Comparison of ENCODE assay signal across 8 mouse cellular contexts in the genomic region with DNA sequence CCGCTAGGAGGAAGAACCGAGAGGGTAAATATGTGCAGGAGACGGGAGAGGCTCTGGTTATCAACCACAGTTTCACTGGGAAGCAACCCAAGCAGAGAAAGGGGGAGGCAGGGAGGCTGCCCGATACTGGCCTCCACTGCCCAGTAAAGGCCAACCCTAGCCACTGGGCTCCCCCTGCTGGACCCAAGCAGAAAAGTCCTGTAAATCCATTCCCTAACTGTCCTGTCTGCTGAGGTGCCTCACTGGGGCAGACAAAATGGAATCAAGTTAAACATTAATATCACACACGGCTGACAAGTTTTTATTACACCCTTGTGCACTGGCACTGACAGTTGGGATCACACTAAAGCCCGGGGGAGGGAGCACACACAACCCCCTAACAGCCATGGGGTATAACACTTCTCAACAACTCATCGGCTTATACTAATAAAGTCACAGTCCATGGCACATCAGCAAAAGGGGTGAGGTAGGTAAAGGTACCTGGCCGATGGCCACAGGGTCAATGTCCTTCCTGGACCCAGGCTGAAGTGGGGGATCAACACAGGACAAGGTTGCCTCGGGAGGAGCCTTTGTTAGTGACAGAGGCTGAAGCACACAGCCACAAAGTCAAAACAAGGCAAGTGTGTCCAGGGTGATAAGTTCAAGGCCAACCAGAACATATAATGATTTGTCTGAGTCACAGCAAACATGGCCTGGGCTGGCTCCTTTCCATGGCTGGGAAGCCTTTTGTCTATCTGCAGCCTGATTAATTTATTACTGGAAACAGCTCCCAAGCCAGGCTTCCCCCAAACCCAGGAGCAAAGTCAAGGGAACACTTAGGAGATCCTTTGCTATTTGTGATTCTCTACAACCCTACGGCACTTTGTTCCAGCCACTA. TPM values are rescaled to one million over a fixed set of nuclear protein-coding genes. Genes with fewer than 3 reads are reported as not detected.
A peak's percentile ranks its signal among the peaks of the same experiment; 100 is the strongest.
DNase-seq lines count a peak whose midpoint lies in the region; ATAC-seq and TF ChIP-seq lines count a peak whose summit lies in the region.

No protein-coding gene starts in this region.

- H3K9ac ChIP-seq in hindbrain, postnatal 0 days (replicated peaks; ENCODE audit: low read length): no peak overlapping the region
- H3K9ac ChIP-seq in hindbrain, embryonic 14.5 days: no peak overlapping the region
- no peak overlapping the region for H3K9ac ChIP-seq in intestine, postnatal 0 days (ENCODE audit: low read depth, low read length)
- H3K9ac ChIP-seq in lung, embryonic 14.5 days: no peak overlapping the region

- no peak overlapping the region for H3K4me2 ChIP-seq in hindbrain, postnatal 0 days (ENCODE audit: low read depth, low read length)
- H3K4me2 ChIP-seq in hindbrain, embryonic 14.5 days (replicated peaks): no peak overlapping the region
- peak overlapping the region; percentile 24; the same call in 1 of the 2 replicates for H3K4me2 ChIP-seq in intestine, postnatal 0 days (replicated peaks; ENCODE audit: low read depth)
- no peak overlapping the region for H3K4me2 ChIP-seq in lung, embryonic 14.5 days

- no peak for DNase-seq in hindbrain, postnatal 0 days (ENCODE audit: low spot score)
- DNase-seq in hindbrain, embryonic 14.5 days (ENCODE audit: low spot score): no peak
- peak; percentile 86 to 93 for DNase-seq in adrenal gland, adult (ENCODE audit: inconsistent age in 2 of 2, low spot score in 1 of 2)
- DNase-seq in lung, embryonic 14.5 days: peak; percentile 77
- DNase-seq in spleen, postnatal 36 days (ENCODE audit: low spot score in 2 of 2): peak; percentile 26 to 50
- DNase-seq in layer of hippocampus, postnatal 25 days (ENCODE audit: extremely low spot score in 1 of 2, low spot score in 1 of 2): no peak

- no peaks in the 10 kb centered on the region for H3K9me3 ChIP-seq in hindbrain, postnatal 0 days (ENCODE audit: low read length)
- H3K9me3 ChIP-seq in hindbrain, embryonic 14.5 days (ENCODE audit: control insufficient read depth, low read length): no peaks in the 10 kb centered on the region
- no peaks in the 10 kb centered on the region for H3K9me3 ChIP-seq in intestine, postnatal 0 days (ENCODE audit: control insufficient read depth)
- no peaks in the 10 kb centered on the region for H3K9me3 ChIP-seq in lung, embryonic 14.5 days (ENCODE audit: low read depth, low read length)

- no peak for ATAC-seq in hindbrain, postnatal 0 days
- no peak for ATAC-seq in hindbrain, embryonic 14.5 days (ENCODE audit: low FRiP score)
- ATAC-seq in erythroid progenitor cell, adult 5-6 weeks (replicated peaks; ENCODE audit: low FRiP score, poor library complexity, severe bottlenecking): peak; percentile 64
- ATAC-seq in intestine, postnatal 0 days: peak; percentile 76
- ATAC-seq in lung, embryonic 14.5 days (ENCODE audit: insufficient read depth): peak; percentile 65

- no peaks in the 10 kb centered on the region for H3K36me3 ChIP-seq in hindbrain, postnatal 0 days (ENCODE audit: insufficient read depth, low read length)
- no peaks in the 10 kb centered on the region for H3K36me3 ChIP-seq in hindbrain, embryonic 14.5 days (replicated peaks; ENCODE audit: control insufficient read depth, insufficient read depth)
- peaks cover 26% of the 10 kb centered on the region for H3K36me3 ChIP-seq in intestine, postnatal 0 days (ENCODE audit: control insufficient read depth, insufficient read depth)
- H3K36me3 ChIP-seq in lung, embryonic 14.5 days (ENCODE audit: insufficient read depth): no peaks in the 10 kb centered on the region

- no peak overlapping the region for H3K27ac ChIP-seq in hindbrain, postnatal 0 days
- H3K27ac ChIP-seq in hindbrain, embryonic 14.5 days: no peak overlapping the region
- H3K27ac ChIP-seq in intestine, postnatal 0 days (ENCODE audit: low read depth, low read length): peak overlapping the region; percentile 87
- H3K27ac ChIP-seq in lung, embryonic 14.5 days (ENCODE audit: low read depth): no peak overlapping the region

- no peaks in the 10 kb centered on the region for H3K4me1 ChIP-seq in hindbrain, postnatal 0 days (ENCODE audit: insufficient read depth, low read length)
- H3K4me1 ChIP-seq in hindbrain, embryonic 14.5 days (replicated peaks; ENCODE audit: control insufficient read depth, insufficient read depth, low read length): no peaks in the 10 kb centered on the region
- H3K4me1 ChIP-seq in intestine, postnatal 0 days (replicated peaks; ENCODE audit: control insufficient read depth, insufficient read depth, low read length): peaks cover 5% of the 10 kb centered on the region
- 0 out of 2 replicates have a peak, but pooled peaks cover 3% of the 10 kb centered on the region for H3K4me1 ChIP-seq in lung, embryonic 14.5 days (ENCODE audit: insufficient read depth)

- peak; percentile 67 for TF ChIP-seq CTCF in hindbrain, postnatal 0 days (IDR thresholded peaks at IDR 0.05; ENCODE audit: low read depth)
- TF ChIP-seq CTCF in intestine, postnatal 0 days (IDR thresholded peaks at IDR 0.05; ENCODE audit: low read depth): peak; percentile 90
- peak; percentile 82 for TF ChIP-seq CTCF in lung, embryonic 14.5 days (IDR thresholded peaks at IDR 0.05; ENCODE audit: low read depth)

- WGBS in hindbrain, postnatal 0 days: 52% methylated on average over 10 of the region's 10 CpGs
- 52% methylated on average over 10 of the region's 10 CpGs for WGBS in hindbrain, embryonic 14.5 days
- WGBS in intestine, postnatal 0 days: 19% methylated on average over 10 of the region's 10 CpGs
- WGBS in lung, embryonic 14.5 days: 43% methylated on average over 10 of the region's 10 CpGs

- no peaks in the 10 kb centered on the region for H3K27me3 ChIP-seq in hindbrain, postnatal 0 days (ENCODE audit: insufficient read depth, low read length)
- no peaks in the 10 kb centered on the region for H3K27me3 ChIP-seq in hindbrain, embryonic 14.5 days (ENCODE audit: control insufficient read depth, insufficient read depth, low read length)
- H3K27me3 ChIP-seq in intestine, postnatal 0 days (replicated peaks; ENCODE audit: control insufficient read depth, insufficient read depth, low read length): no peaks in the 10 kb centered on the region
- no peaks in the 10 kb centered on the region for H3K27me3 ChIP-seq in lung, embryonic 14.5 days (ENCODE audit: insufficient read depth, low read length)

- H3K4me3 ChIP-seq in hindbrain, postnatal 0 days (ENCODE audit: low read length): no peak overlapping the region
- no peak overlapping the region for H3K4me3 ChIP-seq in hindbrain, embryonic 14.5 days (replicated peaks; ENCODE audit: low read length)
- no peak overlapping the region for H3K4me3 ChIP-seq in intestine, postnatal 0 days (ENCODE audit: low read depth, low read length)
- H3K4me3 ChIP-seq in lung, embryonic 14.5 days (ENCODE audit: low read depth, low read length): no peak overlapping the region

RNA-seq across cellular contexts. Expression of gene Pnpo, which starts 6.0 kb away (rescaled TPM):
- 31.5 and 37.2 TPM in 2 replicates for total RNA-seq in hindbrain, postnatal 0 days (2014; rRNA removed)
- 37.3 and 38.3 TPM in 2 replicates for polyA plus RNA-seq in hindbrain, postnatal 0 days (2015; fragmentation: Nextera tagmentation; extraction: Ambion mirVana)
- polyA plus RNA-seq in hindbrain, embryonic 14.5 days (2014; fragmentation: Nextera tagmentation; extraction: Ambion mirVana): 27.5 and 28.9 TPM in 2 replicates
- total RNA-seq in erythroid progenitor cell, adult 5-6 weeks (2015; ENCODE audit: low replicate concordance): 57.0 and 70.6 TPM in 2 replicates
- 74.7 and 92.1 TPM in 2 replicates for total RNA-seq in erythroid progenitor cell, adult 5-6 weeks (2017; ENCODE audit: low replicate concordance)
- 145 and 158 TPM in 2 replicates for polyA plus RNA-seq in intestine, postnatal 0 days (2015; fragmentation: Nextera tagmentation; extraction: Ambion mirVana)
- polyA plus RNA-seq in lung, embryonic 14.5 days (2014; fragmentation: Nextera tagmentation; extraction: Ambion mirVana): 18.4 and 19.5 TPM in 2 replicates
- 10 to 100 TPM; 35.1 to 37.9 TPM for total RNA-seq in layer of hippocampus, postnatal 25 days (2021)

RNA-seq across cellular contexts. Expression of gene Prr15l, which starts 9.9 kb away (rescaled TPM):
- 0.10 and 0.75 TPM in 2 replicates for total RNA-seq in hindbrain, postnatal 0 days (2014; rRNA removed)
- polyA plus RNA-seq in hindbrain, postnatal 0 days (2015; fragmentation: Nextera tagmentation; extraction: Ambion mirVana): 0.19 and 0.71 TPM in 2 replicates
- 0.16 TPM in 2 replicates for polyA plus RNA-seq in hindbrain, embryonic 14.5 days (2014; fragmentation: Nextera tagmentation; extraction: Ambion mirVana)
- total RNA-seq in erythroid progenitor cell, adult 5-6 weeks (2015; ENCODE audit: low replicate concordance): not detected in 2 replicates
- 0.26 TPM in 1 of 2 replicates, not detected in the other for total RNA-seq in erythroid progenitor cell, adult 5-6 weeks (2017; ENCODE audit: low replicate concordance)
- 138 and 141 TPM in 2 replicates for polyA plus RNA-seq in intestine, postnatal 0 days (2015; fragmentation: Nextera tagmentation; extraction: Ambion mirVana)
- 24.1 and 30.8 TPM in 2 replicates for polyA plus RNA-seq in lung, embryonic 14.5 days (2014; fragmentation: Nextera tagmentation; extraction: Ambion mirVana)
- not detected for total RNA-seq in layer of hippocampus, postnatal 25 days (2021)

RNA-seq across cellular contexts. Expression of gene Cdk5rap3, which starts 21.5 kb away (rescaled TPM):
- total RNA-seq in hindbrain, postnatal 0 days (2014; rRNA removed): 44.9 and 56.5 TPM in 2 replicates
- polyA plus RNA-seq in hindbrain, postnatal 0 days (2015; fragmentation: Nextera tagmentation; extraction: Ambion mirVana): 77.1 and 87.8 TPM in 2 replicates
- 74.0 and 77.8 TPM in 2 replicates for polyA plus RNA-seq in hindbrain, embryonic 14.5 days (2014; fragmentation: Nextera tagmentation; extraction: Ambion mirVana)
- 7.9 and 9.6 TPM in 2 replicates for total RNA-seq in erythroid progenitor cell, adult 5-6 weeks (2015; ENCODE audit: low replicate concordance)
- 21.6 and 25.2 TPM in 2 replicates for total RNA-seq in erythroid progenitor cell, adult 5-6 weeks (2017; ENCODE audit: low replicate concordance)
- polyA plus RNA-seq in intestine, postnatal 0 days (2015; fragmentation: Nextera tagmentation; extraction: Ambion mirVana): 64.1 and 68.9 TPM in 2 replicates
- 61.8 and 63.8 TPM in 2 replicates for polyA plus RNA-seq in lung, embryonic 14.5 days (2014; fragmentation: Nextera tagmentation; extraction: Ambion mirVana)
- 10 to 100 TPM; 35.8 to 37.2 TPM for total RNA-seq in layer of hippocampus, postnatal 25 days (2021)

RNA-seq across cellular contexts. Expression of gene Sp2, which starts 45.0 kb away (rescaled TPM):
- total RNA-seq in hindbrain, postnatal 0 days (2014; rRNA removed): 7.3 and 8.8 TPM in 2 replicates
- polyA plus RNA-seq in hindbrain, postnatal 0 days (2015; fragmentation: Nextera tagmentation; extraction: Ambion mirVana): 11.9 and 14.4 TPM in 2 replicates
- 14.4 and 14.9 TPM in 2 replicates for polyA plus RNA-seq in hindbrain, embryonic 14.5 days (2014; fragmentation: Nextera tagmentation; extraction: Ambion mirVana)
- total RNA-seq in erythroid progenitor cell, adult 5-6 weeks (2015; ENCODE audit: low replicate concordance): 52.4 and 62.0 TPM in 2 replicates
- total RNA-seq in erythroid progenitor cell, adult 5-6 weeks (2017; ENCODE audit: low replicate concordance): 13.1 and 27.8 TPM in 2 replicates
- polyA plus RNA-seq in intestine, postnatal 0 days (2015; fragmentation: Nextera tagmentation; extraction: Ambion mirVana): 7.7 and 8.2 TPM in 2 replicates
- 22.3 and 23.7 TPM in 2 replicates for polyA plus RNA-seq in lung, embryonic 14.5 days (2014; fragmentation: Nextera tagmentation; extraction: Ambion mirVana)
- total RNA-seq in layer of hippocampus, postnatal 25 days (2021): 10 to 100 TPM; 12.8 to 15.0 TPM

Comparison
In these comparisons a context has a peak if more than half of its experiments do, and no peak if none do; other contexts are left out.
1. ATAC-seq: peak in erythroid progenitor cell, adult 5-6 weeks (single experiment), intestine, postnatal 0 days (single experiment) and lung, embryonic 14.5 days (single experiment); none in hindbrain, postnatal 0 days (single experiment) and hindbrain, embryonic 14.5 days (single experiment).
2. DNase-seq: peak in adrenal gland, adult (2 of 2), lung, embryonic 14.5 days (single experiment) and spleen, postnatal 36 days (2 of 2); none in hindbrain, postnatal 0 days (single experiment), hindbrain, embryonic 14.5 days (single experiment) and layer of hippocampus, postnatal 25 days (0 of 2).
3. RNA of gene Prr15l, which starts 9.9 kb away (polyA plus RNA-seq): 138 to 141 TPM in intestine, postnatal 0 days and 24.1 to 30.8 TPM in lung, embryonic 14.5 days; 0.19 to 0.71 TPM in hindbrain, postnatal 0 days and 0.16 TPM in hindbrain, embryonic 14.5 days; every median in the first group is over 10 times any median in the second.
4. Peak in every context shown above with its lines, with median percentiles within 50 percentile points of each other: CTCF ChIP-seq.